Mouse (Mus musculus) spleen, postnatal 4 days (tissue): Measurements from ENCODE around the gene Slc32a1.

Source experiments
- DNase-seq, 2 experiments: peaks; one replicate each; pipeline ENCODE4 v3.0.0; 2022; ENCODE audit warnings: low spot score in 2 of 2

Slc32a1 gene

GRCm38 (mm10) chr2:158665098-158665497, 54.5 kb downstream of the Slc32a1 start, which contains the start of gene Ppp1r16b:
Gene Ppp1r16b (plus strand): TSS chr2:158665398.
- no peak for DNase-seq
